Mouse (Mus musculus) mouse embryonic stem cell (cell line): ENCODE measurements around the gene Calcoco1.

Experiments
- in situ Hi-C, 2 experiments: fragments of 300-500 bp; cut with MboI; formaldehyde crosslinking; loops; 1 replicate in 1 of 2; 3 replicates in 1 of 2; pipeline ENCODE4 v1.14.3; 2019 to 2020; ENCODE audit warnings: low sequenced_read_pairs in 2 of 2, low pct_unique_long_range_greater_than_20kb in 1 of 2, mixed read lengths in 1 of 2; ENCODE audit not compliant: unreplicated experiment in 1 of 2

Gene Calcoco1

GRCm38 (mm10) chr15:102721980-102722475 is at the start of gene Calcoco1:
Gene Calcoco1 (minus strand): TSS chr15:102722178.
- in situ Hi-C loops, result no loop called here

GRCm38 (mm10) chr15:102770866-102771265 is 48.9 kb upstream of the Calcoco1 start:
- in situ Hi-C loops, result loop anchor here in 1 of 2 experiments (25.0 kb wide), 1 partner anchor 166 kb away; the partner anchor contains the start of gene Hoxc12

DNA sequence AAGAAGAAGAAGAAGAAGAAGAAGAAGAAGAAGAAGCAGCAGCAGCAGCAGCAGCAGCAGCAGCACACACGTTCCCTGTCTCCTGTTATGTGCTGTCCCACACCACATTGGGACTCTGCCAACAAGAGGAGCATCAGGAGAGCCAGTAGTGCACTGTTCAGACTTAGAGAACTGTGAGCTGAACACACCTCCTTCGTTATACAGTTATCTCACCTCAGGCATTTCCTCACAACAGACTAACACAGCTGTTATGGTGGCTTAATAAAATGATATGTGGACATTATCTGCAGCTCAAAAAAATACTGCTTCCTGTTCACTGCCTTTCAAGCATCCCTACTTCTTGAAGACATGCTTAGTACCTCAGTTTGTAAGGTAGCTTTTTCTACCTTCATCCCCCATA is 43.2 kb upstream of the Calcoco1 start:
- in situ Hi-C loops, result loop anchor here in 1 of 2 experiments (25.0 kb wide), 1 partner anchor 172 kb away; the partner anchor contains the start of gene Hoxc12

DNA sequence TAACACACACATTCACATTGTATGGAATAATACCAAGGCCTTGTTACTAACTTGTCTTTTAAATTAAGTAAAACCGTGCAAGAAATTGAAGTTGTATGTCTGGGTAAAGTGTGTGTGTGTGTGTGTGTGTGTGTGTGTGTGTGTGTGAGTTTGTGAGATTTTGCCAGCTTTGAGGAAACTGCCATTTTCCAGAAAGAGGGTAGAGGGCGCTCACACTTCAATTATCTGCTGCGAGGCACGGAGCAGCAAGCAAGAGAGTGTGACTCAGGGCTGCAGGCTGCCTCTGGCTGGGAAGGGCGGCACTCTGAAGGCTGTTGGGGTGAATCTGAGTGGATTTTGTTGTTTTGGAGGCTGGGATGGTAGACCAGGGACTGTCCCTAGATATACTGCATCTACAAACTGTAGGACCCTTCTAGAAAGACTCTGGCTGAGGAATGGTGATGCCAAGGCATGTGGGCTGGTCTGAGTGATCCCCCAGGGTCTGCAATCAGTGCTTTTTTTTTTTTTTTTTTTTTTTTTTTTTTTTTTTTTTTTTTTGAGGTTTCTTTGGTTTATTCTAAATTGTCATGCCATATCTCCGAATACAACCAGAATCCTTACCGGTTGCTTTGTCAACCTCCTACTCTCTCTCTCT is 39.9 kb upstream of the Calcoco1 start:
- in situ Hi-C loops, result loop anchor here in 1 of 2 experiments (25.0 kb wide), 1 partner anchor 175 kb away; the partner anchor contains the start of gene Hoxc12

- in situ Hi-C loops, result loop anchor here (10.0 to 25.0 kb wide), 2 partner anchors 180 to 207 kb away; partner anchors contain the start of genes Hoxc10 (in 1 of the 2), Hoxc12 (in 1 of the 2) and Hoxc5 (in 1 of the 2)
These were observed 35.7 kb upstream of the Calcoco1 start for GRCm38 (mm10) chr15:102757686-102758085.

DNA sequence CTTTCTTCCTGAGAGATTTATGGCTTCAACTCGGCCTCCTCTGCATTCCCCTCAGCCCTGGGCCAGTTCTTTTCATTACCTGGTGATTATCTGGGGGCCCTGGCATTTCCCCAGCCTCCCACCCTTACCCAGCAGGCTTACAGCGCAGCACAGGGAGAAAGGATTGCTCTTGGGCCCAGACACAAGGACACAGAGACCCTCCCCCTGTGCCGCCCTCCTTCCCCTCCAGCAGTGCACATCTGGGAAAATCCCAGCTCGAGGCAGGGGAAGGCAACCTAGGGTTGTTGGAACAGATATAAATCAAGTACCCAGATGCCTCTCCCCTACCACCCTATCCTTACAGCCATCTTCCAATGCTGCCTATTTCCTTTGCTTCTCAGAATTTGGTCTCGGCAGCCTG is 33.1 kb upstream of the Calcoco1 start:
- in situ Hi-C loops, result loop anchor here (10.0 to 25.0 kb wide), 2 partner anchors 182 to 210 kb away; partner anchors contain the start of genes Hoxc10 (in 1 of the 2), Hoxc12 (in 1 of the 2) and Hoxc5 (in 1 of the 2)

DNA sequence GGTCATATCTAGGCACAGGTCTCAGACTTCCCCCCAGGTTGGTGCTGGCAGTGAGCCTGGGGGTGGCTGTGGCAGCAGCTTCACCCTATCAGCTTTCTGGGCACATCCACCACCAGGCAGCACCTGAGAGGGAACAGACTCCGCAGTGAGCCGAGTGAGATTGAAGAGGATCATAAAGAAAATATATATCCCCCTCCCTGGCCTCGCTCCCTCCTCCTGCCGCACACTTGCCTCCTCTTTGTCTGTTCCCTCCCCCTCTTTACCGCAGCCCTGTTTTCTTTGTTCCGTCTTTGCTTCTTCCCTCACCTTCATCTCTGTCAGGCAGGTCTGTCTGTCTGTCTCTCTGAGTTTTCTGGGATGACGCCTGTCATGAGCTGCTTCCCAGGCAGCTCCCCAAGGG is 32.4 kb upstream of the Calcoco1 start:
- in situ Hi-C loops, result loop anchor here (10.0 to 25.0 kb wide), 2 partner anchors 183 to 210 kb away; partner anchors contain the start of genes Hoxc10 (in 1 of the 2), Hoxc12 (in 1 of the 2) and Hoxc5 (in 1 of the 2)

GRCm38 (mm10) chr15:102753170-102753569 is 31.2 kb upstream of the Calcoco1 start:
- in situ Hi-C loops, result loop anchor here (10.0 to 25.0 kb wide), 2 partner anchors 184 to 212 kb away; partner anchors contain the start of genes Hoxc10 (in 1 of the 2), Hoxc12 (in 1 of the 2) and Hoxc5 (in 1 of the 2)

- in situ Hi-C loops, result loop anchor here (10.0 to 25.0 kb wide), 2 partner anchors 185 to 213 kb away; partner anchors contain the start of genes Hoxc10 (in 1 of the 2), Hoxc12 (in 1 of the 2) and Hoxc5 (in 1 of the 2)
These were observed 30.2 kb upstream of the Calcoco1 start for GRCm38 (mm10) chr15:102752164-102752563.

DNA sequence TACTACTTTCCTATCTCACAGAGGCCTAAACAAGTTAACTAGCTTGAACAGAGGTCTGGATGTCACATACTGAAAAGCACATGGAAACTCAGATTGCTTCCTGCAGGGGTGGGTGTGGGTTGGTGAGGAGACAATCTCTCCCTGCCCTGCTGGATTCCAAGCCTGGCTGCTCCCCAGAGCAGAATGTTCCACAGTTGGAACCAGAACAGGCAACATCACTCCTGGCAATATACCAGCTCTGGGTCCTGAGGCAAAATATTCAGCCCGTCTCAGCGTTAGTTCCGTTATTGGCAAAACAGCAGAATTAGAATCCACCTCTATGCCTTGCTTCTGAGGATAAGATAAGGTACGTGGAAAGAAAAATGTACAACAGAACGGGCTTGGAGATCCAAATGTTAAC is 28.3 kb upstream of the Calcoco1 start:
- in situ Hi-C loops, result loop anchor here (10.0 to 25.0 kb wide), 2 partner anchors 187 to 215 kb away; partner anchors contain the start of genes Hoxc10 (in 1 of the 2), Hoxc12 (in 1 of the 2) and Hoxc5 (in 1 of the 2)

GRCm38 (mm10) chr15:102749103-102749502 is 27.1 kb upstream of the Calcoco1 start:
- in situ Hi-C loops, result loop anchor here in 1 of 2 experiments (10.0 kb wide), 1 partner anchor 426 kb away; no protein-coding TSS in a partner anchor

DNA sequence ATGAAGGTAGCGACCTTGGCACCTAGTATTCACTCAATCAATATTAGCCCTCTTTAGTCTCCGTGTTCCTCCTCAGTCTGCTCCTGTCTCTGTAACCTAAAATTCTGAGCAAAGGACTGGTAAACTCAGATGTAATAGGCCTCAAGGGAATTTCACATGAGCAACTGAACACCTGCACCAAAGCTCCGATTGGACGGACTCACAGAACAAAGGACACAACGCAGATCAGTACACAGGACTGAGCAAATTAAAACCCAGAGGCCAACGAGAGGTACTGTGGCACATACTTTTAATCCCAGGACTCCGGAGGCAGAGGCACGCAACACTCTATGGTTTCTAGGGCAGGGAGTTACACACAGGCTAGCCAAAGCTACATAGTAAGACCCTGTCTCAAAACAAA is 25.9 kb upstream of the Calcoco1 start:
- in situ Hi-C loops, result loop anchor here in 1 of 2 experiments (10.0 kb wide), 1 partner anchor 427 kb away; no protein-coding TSS in a partner anchor

GRCm38 (mm10) chr15:102747286-102747640 is 25.3 kb upstream of the Calcoco1 start:
- in situ Hi-C loops, result loop anchor here in 1 of 2 experiments (10.0 kb wide), 1 partner anchor 428 kb away; no protein-coding TSS in a partner anchor

GRCm38 (mm10) chr15:102746488-102747285 is 24.7 kb upstream of the Calcoco1 start:
- in situ Hi-C loops, result loop anchor here in 1 of 2 experiments (10.0 kb wide), 1 partner anchor 428 kb away; no protein-coding TSS in a partner anchor

DNA sequence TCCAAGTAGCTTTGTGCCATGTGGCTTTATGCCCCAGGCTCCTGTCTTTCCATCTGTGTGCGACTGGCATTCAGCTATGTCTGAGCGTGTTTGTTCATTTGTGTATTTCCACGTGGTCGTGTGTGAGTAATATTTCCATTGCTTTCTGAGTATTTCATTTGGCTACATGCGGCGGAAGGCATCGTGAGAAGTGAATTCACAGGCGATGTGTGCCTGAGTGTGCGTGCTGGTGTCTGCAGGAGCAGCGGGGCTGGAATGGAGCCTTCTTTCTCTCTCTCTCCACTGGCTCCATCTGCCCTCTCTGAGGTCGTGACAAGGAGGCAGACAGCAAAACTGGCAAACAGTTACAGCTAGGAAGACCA is 24.1 kb upstream of the Calcoco1 start:
- in situ Hi-C loops, result loop anchor here in 1 of 2 experiments (10.0 kb wide), 1 partner anchor 429 kb away; no protein-coding TSS in a partner anchor

DNA sequence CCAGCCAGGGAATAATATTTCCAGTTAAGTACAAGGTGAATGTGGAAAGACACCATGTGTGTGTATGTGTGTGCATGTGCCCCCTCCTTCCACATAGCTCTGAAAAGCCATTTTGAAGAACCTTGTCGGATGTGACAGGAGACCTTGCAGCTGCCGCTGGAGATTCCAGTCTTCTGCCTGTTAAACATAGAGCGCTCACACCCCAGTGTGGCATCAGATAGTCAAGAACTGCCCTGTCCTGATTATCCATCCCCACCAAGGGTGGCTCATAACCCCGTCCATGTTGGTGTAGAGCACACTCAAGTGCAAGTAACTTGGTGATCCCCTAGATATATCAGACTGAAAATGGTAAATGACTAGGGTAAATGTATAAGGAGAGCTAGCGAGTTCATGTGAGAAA is 23.4 kb upstream of the Calcoco1 start:
- in situ Hi-C loops, result loop anchor here in 1 of 2 experiments (10.0 kb wide), 1 partner anchor 429 kb away; no protein-coding TSS in a partner anchor

GRCm38 (mm10) chr15:102744831-102745230 is 22.9 kb upstream of the Calcoco1 start:
- in situ Hi-C loops, result loop anchor here (5.0 to 10.0 kb wide), 2 partner anchors 43 to 430 kb away; no protein-coding TSS in a partner anchor

- in situ Hi-C loops, result loop anchor here (5.0 to 10.0 kb wide), 2 partner anchors 42 to 430 kb away; no protein-coding TSS in a partner anchor
These were observed 22.4 kb upstream of the Calcoco1 start for GRCm38 (mm10) chr15:102744416-102744815.
